ENCODE assay signal across 34 mouse cellular contexts in the genomic region with DNA sequence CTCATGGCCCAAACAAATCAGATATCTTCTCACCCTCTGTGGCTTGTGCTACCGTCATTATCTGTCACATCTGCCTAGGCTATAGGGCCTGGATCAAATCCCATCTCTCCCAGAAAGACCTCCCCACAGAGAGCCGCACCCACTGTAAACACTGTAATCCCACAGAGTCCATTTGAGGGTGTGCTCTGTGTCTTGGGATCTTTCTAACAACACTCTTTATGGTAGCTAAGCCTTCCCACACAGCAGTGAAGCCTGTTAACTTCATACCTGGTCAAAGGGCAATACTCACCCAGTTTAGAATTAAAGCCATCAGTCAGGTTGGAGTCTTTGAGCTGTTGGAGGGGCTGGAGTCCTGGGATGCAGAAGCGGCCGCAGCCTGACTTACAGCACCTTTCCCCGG. TPM values are rescaled to one million over a fixed set of nuclear protein-coding genes. Genes with fewer than 3 reads are reported as not detected.
DNase-seq lines count a peak whose midpoint lies in the region; ATAC-seq and TF ChIP-seq lines count a peak whose summit lies in the region.
"Had no signal": no experiment of that assay in that cellular context is flagged by ENCODE, and none has a peak within 500 bp of the region (broad histone marks: within the 10 kb centered on the region; RNA-seq: fewer than 3 reads in every experiment).

No protein-coding gene starts in this region.

- H3K9me3 ChIP-seq in kidney, embryonic 14.5 days (ENCODE audit: control insufficient read depth, low read length), result no peaks in the 10 kb centered on the region
- no peaks in the 10 kb centered on the region for H3K9me3 ChIP-seq in intestine, embryonic 16.5 days (ENCODE audit: control insufficient read depth, low read length)
- no peaks in the 10 kb centered on the region for H3K9me3 ChIP-seq in neural tube, embryonic 15.5 days (replicated peaks)
- H3K9me3 ChIP-seq: embryonic facial prominence, embryonic 10.5 days; embryonic facial prominence, embryonic 13.5 days; forebrain, embryonic 10.5 days; forebrain, embryonic 13.5 days; G1E; heart, embryonic 12.5 days; heart, embryonic 15.5 days had no signal

- no peak for TF ChIP-seq CTCF in small intestine, adult 2 months (IDR thresholded peaks at IDR 0.05; ENCODE audit: extremely low read depth, insufficient read length, insufficient replicate concordance, low read depth, low read length)

- no peak overlapping the region for H3K4me2 ChIP-seq in kidney, embryonic 14.5 days (replicated peaks; ENCODE audit: low read depth, low read length)
- H3K4me2 ChIP-seq in intestine, embryonic 16.5 days (ENCODE audit: low read depth, low read length), result no peak overlapping the region
- H3K4me2 ChIP-seq in neural tube, embryonic 15.5 days, result no peak overlapping the region
- H3K4me2 ChIP-seq: embryonic facial prominence, embryonic 13.5 days; forebrain, embryonic 13.5 days; heart, embryonic 12.5 days; heart, embryonic 15.5 days; hindbrain, embryonic 14.5 days had no signal

- H3K27me3 ChIP-seq in kidney, embryonic 14.5 days (ENCODE audit: control insufficient read depth, insufficient read depth, low read length), result no peaks in the 10 kb centered on the region
- H3K27me3 ChIP-seq in intestine, embryonic 16.5 days (replicated peaks; ENCODE audit: control insufficient read depth, insufficient read depth, low read length), result no peaks in the 10 kb centered on the region
- no peaks in the 10 kb centered on the region for H3K27me3 ChIP-seq in small intestine, adult 2 months (ENCODE audit: control insufficient read depth, insufficient read depth, low read length)
- H3K27me3 ChIP-seq in neural tube, embryonic 15.5 days (replicated peaks), result no peaks in the 10 kb centered on the region; the same call in 1 of the 2 replicates
- H3K27me3 ChIP-seq: forebrain, embryonic 13.5 days; heart, embryonic 15.5 days had no signal

- ATAC-seq in kidney, embryonic 14.5 days (ENCODE audit: low FRiP score, low TSS enrichment), result no peak
- ATAC-seq in intestine, embryonic 16.5 days, result peak; percentile 85
- ATAC-seq in neural tube, embryonic 15.5 days (ENCODE audit: low FRiP score), result no peak
- ATAC-seq: forebrain, embryonic 13.5 days; forebrain, embryonic 16.5 days; hindbrain, postnatal 0 days had no signal

- 74% methylated on average over 5 of the region's 5 CpGs for WGBS in kidney, embryonic 14.5 days
- 38% methylated on average over 5 of the region's 5 CpGs for WGBS in intestine, embryonic 16.5 days
- 31% methylated on average over 5 of the region's 5 CpGs for WGBS in small intestine, adult 2 months
- 76% methylated on average over 5 of the region's 5 CpGs for WGBS in neural tube, embryonic 15.5 days

- no peaks in the 10 kb centered on the region for H3K36me3 ChIP-seq in kidney, embryonic 14.5 days (ENCODE audit: control insufficient read depth, insufficient read depth, low read length)
- no peaks in the 10 kb centered on the region for H3K36me3 ChIP-seq in intestine, embryonic 16.5 days (ENCODE audit: control insufficient read depth, insufficient read depth, low read length)
- H3K36me3 ChIP-seq in small intestine, adult 2 months (ENCODE audit: control insufficient read depth, insufficient read depth, low read length), result no peaks in the 10 kb centered on the region
- no peaks in the 10 kb centered on the region for H3K36me3 ChIP-seq in neural tube, embryonic 15.5 days
- H3K36me3 ChIP-seq: embryonic facial prominence, embryonic 10.5 days; embryonic facial prominence, embryonic 13.5 days; forebrain, embryonic 10.5 days; G1E; heart, embryonic 12.5 days; heart, embryonic 15.5 days had no signal

- H3K4me3 ChIP-seq in kidney, embryonic 14.5 days (ENCODE audit: low read length), result no peak overlapping the region
- no peak overlapping the region for H3K4me3 ChIP-seq in intestine, embryonic 16.5 days (ENCODE audit: low read length)
- no peak overlapping the region for H3K4me3 ChIP-seq in small intestine, adult 2 months (ENCODE audit: low read depth, low read length)
- H3K4me3 ChIP-seq in neural tube, embryonic 15.5 days (replicated peaks), result no peak overlapping the region
- H3K4me3 ChIP-seq: embryonic facial prominence, embryonic 10.5 days; embryonic facial prominence, embryonic 13.5 days; forebrain, embryonic 10.5 days; forebrain, embryonic 13.5 days; gastrocnemius, adult 2 months; heart, embryonic 12.5 days; heart, embryonic 15.5 days had no signal

- peak; percentile 13 for DNase-seq in kidney, adult 9 months
- no peak for DNase-seq in lung, postnatal 25 days (ENCODE audit: low spot score)
- DNase-seq in layer of hippocampus, postnatal 10 days (ENCODE audit: low spot score in 2 of 2), result no peak
- DNase-seq: adrenal gland, adult 2 months; adrenal gland, postnatal 25 days; B cell, adult 2 months; cerebellum, adult 11-12 months; cerebellum, adult 8-10 months; cerebellum, postnatal 10 days; cerebellum, postnatal 36 days; embryo, embryonic 11 days; gastrocnemius, adult 2 months; gastrocnemius, postnatal 14 days; heart, adult 18-20 months; heart, postnatal 10 days; heart, postnatal 4 days had no signal

- no peak overlapping the region for H3K9ac ChIP-seq in kidney, embryonic 14.5 days (ENCODE audit: low read depth, low read length)
- H3K9ac ChIP-seq in intestine, embryonic 16.5 days (ENCODE audit: low read depth, low read length), result no peak overlapping the region
- H3K9ac ChIP-seq in neural tube, embryonic 15.5 days (replicated peaks), result no peak overlapping the region
- H3K9ac ChIP-seq: embryonic facial prominence, embryonic 13.5 days; forebrain, embryonic 13.5 days; heart, embryonic 12.5 days; heart, embryonic 15.5 days; hindbrain, embryonic 14.5 days had no signal

- no peak overlapping the region for H3K27ac ChIP-seq in kidney, embryonic 14.5 days (ENCODE audit: low read depth, low read length)
- H3K27ac ChIP-seq in intestine, embryonic 16.5 days (ENCODE audit: low read length), result peak overlapping the region; percentile 13
- peak overlapping the region; percentile 10; the same call in 1 of the 2 replicates for H3K27ac ChIP-seq in small intestine, adult 2 months (ENCODE audit: insufficient read depth, low read depth, low read length)
- no peak overlapping the region for H3K27ac ChIP-seq in neural tube, embryonic 15.5 days (replicated peaks)
- H3K27ac ChIP-seq: embryonic facial prominence, embryonic 10.5 days; embryonic facial prominence, embryonic 13.5 days; forebrain, embryonic 10.5 days; forebrain, embryonic 13.5 days; gastrocnemius, adult 2 months; heart, embryonic 15.5 days; hindbrain, embryonic 14.5 days; hindbrain, postnatal 0 days had no signal

- H3K4me1 ChIP-seq in kidney, embryonic 14.5 days (ENCODE audit: control insufficient read depth, insufficient read depth, low read length), result no peaks in the 10 kb centered on the region
- peaks cover 21% of the 10 kb centered on the region for H3K4me1 ChIP-seq in intestine, embryonic 16.5 days (ENCODE audit: control insufficient read depth, insufficient read depth, low read length)
- H3K4me1 ChIP-seq in small intestine, adult 2 months (ENCODE audit: control insufficient read depth, insufficient read depth, insufficient read length, low read length), result peaks cover 4% of the 10 kb centered on the region; the same call in 1 of the 2 replicates
- H3K4me1 ChIP-seq in neural tube, embryonic 15.5 days, result no peaks in the 10 kb centered on the region
- H3K4me1 ChIP-seq: embryonic facial prominence, embryonic 13.5 days; forebrain, embryonic 13.5 days; heart, embryonic 12.5 days; heart, embryonic 15.5 days had no signal

- TF ChIP-seq POLR2A in small intestine, adult 2 months (IDR thresholded peaks at IDR 0.05; ENCODE audit: low read depth, low read length), result no peak

RNA-seq across cellular contexts. Expression of gene Wfdc3, which starts 14.0 kb away (rescaled TPM):
- polyA plus RNA-seq in kidney, embryonic 14.5 days (2014; fragmentation: Nextera tagmentation; extraction: Ambion mirVana), result 0.83 and 1.4 TPM in 2 replicates
- polyA plus RNA-seq in intestine, embryonic 16.5 days (2015; fragmentation: Nextera tagmentation; extraction: Ambion mirVana), result 1.3 and 1.8 TPM in 2 replicates
- 0.06 and 0.75 TPM in 2 replicates for polyA plus RNA-seq in small intestine, adult 2 months (2012; rRNA removed)
- polyA plus RNA-seq in neural tube, embryonic 15.5 days (2015; fragmentation: Nextera tagmentation; extraction: Ambion mirVana), result 1.1 and 1.3 TPM in 2 replicates
- 1 to 10 TPM in 1 of 2 experiments, under 1 TPM in 1; 0.87 to 1.4 TPM for total RNA-seq in layer of hippocampus, postnatal 10 days (2021)
- total RNA-seq: gastrocnemius, adult 2 months; gastrocnemius, postnatal 14 days had no signal

RNA-seq across cellular contexts. Expression of gene Dnttip1, which starts 14.1 kb away (rescaled TPM):
- 64.4 and 70.8 TPM in 2 replicates for polyA plus RNA-seq in kidney, embryonic 14.5 days (2014; fragmentation: Nextera tagmentation; extraction: Ambion mirVana)
- 55.9 and 56.9 TPM in 2 replicates for polyA plus RNA-seq in intestine, embryonic 16.5 days (2015; fragmentation: Nextera tagmentation; extraction: Ambion mirVana)
- polyA plus RNA-seq in small intestine, adult 2 months (2012; rRNA removed), result 20.9 and 37.8 TPM in 2 replicates
- polyA plus RNA-seq in neural tube, embryonic 15.5 days (2015; fragmentation: Nextera tagmentation; extraction: Ambion mirVana), result 51.0 and 56.4 TPM in 2 replicates
- 10 to 100 TPM; 41.9 to 46.0 TPM for total RNA-seq in layer of hippocampus, postnatal 10 days (2021)

RNA-seq across cellular contexts. Expression of gene Spint5, which starts 16.6 kb away (rescaled TPM):
- polyA plus RNA-seq in kidney, embryonic 14.5 days (2014; fragmentation: Nextera tagmentation; extraction: Ambion mirVana), result not detected in 2 replicates
- polyA plus RNA-seq in intestine, embryonic 16.5 days (2015; fragmentation: Nextera tagmentation; extraction: Ambion mirVana), result not detected in 2 replicates
- polyA plus RNA-seq in small intestine, adult 2 months (2012; rRNA removed), result not detected in 2 replicates
- polyA plus RNA-seq in neural tube, embryonic 15.5 days (2015; fragmentation: Nextera tagmentation; extraction: Ambion mirVana), result not detected in 2 replicates
- not detected for total RNA-seq in layer of hippocampus, postnatal 10 days (2021)
- total RNA-seq: adrenal gland, adult 2 months; adrenal gland, postnatal 25 days; G1E; gastrocnemius, adult 2 months; gastrocnemius, postnatal 14 days; heart, adult 18-20 months; heart, postnatal 10 days; heart, postnatal 4 days; hindbrain, postnatal 0 days had no signal
- polyA plus RNA-seq: adrenal gland, adult 2 months; brain, embryonic 14.5 days; cortical plate, adult 2 months; embryonic facial prominence, embryonic 10.5 days; embryonic facial prominence, embryonic 13.5 days; forebrain, embryonic 10.5 days; forebrain, embryonic 13.5 days; forebrain, embryonic 16.5 days; G1E; heart, embryonic 12.5 days; heart, embryonic 15.5 days; hindbrain, embryonic 11.5 days; hindbrain, embryonic 14.5 days; hindbrain, postnatal 0 days had no signal

RNA-seq across cellular contexts. Expression of gene Spint4, which starts 33.4 kb away (rescaled TPM):
- 1.1 and 1.4 TPM in 2 replicates for polyA plus RNA-seq in kidney, embryonic 14.5 days (2014; fragmentation: Nextera tagmentation; extraction: Ambion mirVana)
- not detected in 2 replicates for polyA plus RNA-seq in intestine, embryonic 16.5 days (2015; fragmentation: Nextera tagmentation; extraction: Ambion mirVana)
- polyA plus RNA-seq in small intestine, adult 2 months (2012; rRNA removed), result not detected in 2 replicates
- polyA plus RNA-seq in neural tube, embryonic 15.5 days (2015; fragmentation: Nextera tagmentation; extraction: Ambion mirVana), result not detected in 2 replicates
- not detected for total RNA-seq in layer of hippocampus, postnatal 10 days (2021)
- total RNA-seq: adrenal gland, adult 2 months; adrenal gland, postnatal 25 days; CH12.LX; gastrocnemius, adult 2 months; gastrocnemius, postnatal 14 days; heart, adult 18-20 months; heart, postnatal 10 days; heart, postnatal 4 days; hindbrain, postnatal 0 days had no signal
- polyA plus RNA-seq: adrenal gland, adult 2 months; brain, embryonic 14.5 days; cortical plate, adult 2 months; embryonic facial prominence, embryonic 10.5 days; embryonic facial prominence, embryonic 13.5 days; forebrain, embryonic 10.5 days; forebrain, embryonic 13.5 days; forebrain, embryonic 16.5 days; G1E; heart, embryonic 12.5 days; heart, embryonic 15.5 days; hindbrain, embryonic 11.5 days; hindbrain, embryonic 14.5 days; hindbrain, postnatal 0 days had no signal

RNA-seq across cellular contexts. Expression of gene Ube2c, which starts 38.0 kb away (rescaled TPM):
- polyA plus RNA-seq in kidney, embryonic 14.5 days (2014; fragmentation: Nextera tagmentation; extraction: Ambion mirVana), result 559 and 687 TPM in 2 replicates
- 360 and 426 TPM in 2 replicates for polyA plus RNA-seq in intestine, embryonic 16.5 days (2015; fragmentation: Nextera tagmentation; extraction: Ambion mirVana)
- 39.1 and 91.2 TPM in 2 replicates for polyA plus RNA-seq in small intestine, adult 2 months (2012; rRNA removed)
- 42.8 and 134 TPM in 2 replicates for polyA plus RNA-seq in neural tube, embryonic 15.5 days (2015; fragmentation: Nextera tagmentation; extraction: Ambion mirVana)
- total RNA-seq in layer of hippocampus, postnatal 10 days (2021), result 1 to 10 TPM; 6.9 to 8.3 TPM

Comparison
In these comparisons a context has a peak if more than half of its experiments do, and no peak if none do; other contexts are left out.
1. H3K27ac ChIP-seq: peak in intestine, embryonic 16.5 days (single experiment) and small intestine, adult 2 months (single experiment); none in kidney, embryonic 14.5 days (single experiment) and neural tube, embryonic 15.5 days (single experiment).